Mouse (Mus musculus) left cerebral cortex, postnatal 25 days (tissue): Measurements from ENCODE around the gene Tbx15. TPM values are rescaled to one million over a fixed set of nuclear protein-coding genes. Genes with fewer than 3 reads are reported as not detected.

Source experiments
- DNase-seq, 2 experiments: peaks; one replicate each; pipeline ENCODE4 v3.0.0; 2022; ENCODE audit warnings: low spot score in 2 of 2, mixed read lengths in 1 of 2
- intact Hi-C: fragments of 180-260 bp; cut with DNase I; formaldehyde crosslinking; loops from one replicate; pipeline ENCODE4 v1.15.1; 2025
- total RNA-seq, 2 experiments: library from RNA; stranded (reverse); gene quantifications; 2 replicates each; pipeline ENCODE4 v1.2.3; 2021

The Tbx15 gene
- 1 to 10 TPM; 1.1 to 1.3 TPM for total RNA-seq

DNA sequence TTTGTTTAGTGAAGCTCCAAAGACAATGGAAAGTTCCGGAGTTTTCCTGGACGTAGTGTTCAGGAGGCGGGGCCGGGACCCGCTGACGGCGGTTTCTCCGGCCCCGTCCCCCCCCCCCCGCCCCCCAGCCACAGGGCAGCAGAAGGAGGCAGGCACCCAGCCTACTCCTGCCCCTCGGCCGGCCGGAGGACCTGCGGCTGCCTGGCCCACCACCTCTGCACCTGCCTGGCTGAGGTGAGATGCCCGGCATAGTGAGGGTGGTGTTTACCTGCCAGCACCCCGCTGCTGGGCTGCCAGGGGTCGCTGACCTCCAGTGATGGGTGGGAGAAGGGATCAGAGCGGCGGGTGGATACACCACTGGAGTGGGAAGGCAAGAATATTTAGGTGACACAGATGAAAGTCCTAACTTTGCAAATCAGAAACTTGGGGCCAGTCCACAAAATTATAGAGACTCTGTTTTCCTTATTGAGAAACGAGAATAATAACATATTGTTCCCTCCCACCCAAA, at the start of gene Tbx15:
TSS of gene Tbx15 (plus strand) at position 169 of the 508 bp plus-strand sequence.
- intact Hi-C loops: no loop called here
- no peak for DNase-seq

DNA sequence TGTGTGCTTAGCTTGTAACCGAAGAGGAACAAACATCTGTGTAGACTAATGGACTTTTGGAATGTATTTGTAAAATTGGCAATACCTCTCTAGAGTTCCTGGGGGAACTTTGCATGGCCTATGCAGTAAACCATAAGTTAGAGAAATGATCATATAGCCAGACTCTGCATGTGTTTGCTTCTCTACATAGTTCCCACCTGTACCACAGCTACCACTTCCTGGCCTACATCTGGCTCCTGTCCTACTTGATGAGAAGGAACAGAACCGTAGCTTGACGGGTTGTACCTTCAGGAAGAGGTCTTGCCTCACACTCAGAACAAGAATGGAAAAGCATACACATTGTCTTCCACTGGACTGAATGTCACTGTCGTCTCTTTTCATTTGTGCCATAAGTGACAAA, 46.6 kb upstream of the Tbx15 start:
- no peak for DNase-seq
- intact Hi-C loops: no loop called here

DNA sequence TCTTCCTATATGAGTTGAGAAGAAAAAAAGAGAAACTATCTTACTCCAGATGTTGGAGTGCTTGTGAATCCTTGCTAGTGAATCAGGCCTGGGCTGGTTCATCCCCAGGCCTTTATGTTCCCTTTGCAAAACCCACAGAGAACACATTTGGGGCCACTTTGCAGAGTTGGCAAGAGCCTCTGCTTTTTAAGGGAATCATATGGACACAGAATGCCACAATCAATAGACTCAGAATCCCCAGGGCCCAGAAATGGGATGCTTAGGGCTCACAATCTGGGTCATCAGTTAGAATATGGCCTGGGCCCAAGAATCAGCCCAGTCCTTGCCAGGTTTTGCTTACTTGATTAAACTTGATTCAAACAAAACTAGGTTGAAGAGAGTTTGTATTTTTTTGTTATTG, 36.9 kb upstream of the Tbx15 start:
- no peak for DNase-seq
- intact Hi-C loops: no loop called here

DNA sequence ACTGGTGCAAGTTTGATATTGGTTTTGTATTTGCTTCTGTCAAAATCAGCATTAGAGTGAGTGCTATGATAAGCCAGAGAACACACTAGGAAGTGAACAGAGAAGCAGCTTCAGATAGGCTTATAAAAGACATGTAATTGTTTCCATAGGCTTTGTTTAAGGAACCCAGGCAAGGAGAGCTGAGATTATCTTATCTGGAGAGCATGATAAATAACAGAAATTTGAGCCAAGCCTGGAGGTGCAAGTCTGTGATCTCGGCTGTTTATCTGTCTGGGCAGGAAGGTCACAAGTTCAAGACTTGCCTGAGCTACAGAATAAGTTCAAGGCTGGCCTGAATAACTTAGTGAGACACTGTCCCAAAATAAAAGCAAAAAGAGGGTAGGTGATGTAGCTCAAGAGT, 31.8 kb upstream of the Tbx15 start:
- intact Hi-C loops: no loop called here
- DNase-seq: no peak

DNA sequence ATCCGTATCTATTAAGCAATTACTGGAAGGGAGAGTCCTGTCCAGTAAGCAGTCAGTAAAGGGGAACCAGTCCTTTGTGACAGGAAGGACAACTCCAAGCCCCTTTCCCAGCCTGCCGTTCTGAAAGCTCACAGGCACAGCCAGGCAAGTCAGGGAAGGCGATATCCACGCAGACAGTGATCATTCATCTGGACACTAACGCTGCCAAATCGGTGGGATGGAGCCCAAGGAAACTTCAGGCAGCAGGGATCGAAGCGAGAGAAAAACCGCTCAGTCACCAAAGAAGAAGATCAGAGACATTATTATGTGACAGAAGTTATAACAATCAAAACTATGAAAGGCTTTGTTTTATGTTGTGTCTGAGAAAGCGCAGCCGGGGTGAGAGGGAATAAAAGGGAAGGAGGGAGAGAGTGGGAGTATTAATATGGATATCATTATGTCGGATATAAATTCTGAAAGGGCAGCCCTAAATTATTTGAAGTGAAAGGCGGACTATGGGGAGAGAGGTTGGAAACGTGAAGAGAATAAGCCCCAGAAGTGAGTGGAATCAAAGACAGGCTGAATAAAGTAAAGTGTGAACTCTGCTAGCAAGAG, 29.0 kb upstream of the Tbx15 start:
- intact Hi-C loops: no loop called here
- no peak for DNase-seq

DNA sequence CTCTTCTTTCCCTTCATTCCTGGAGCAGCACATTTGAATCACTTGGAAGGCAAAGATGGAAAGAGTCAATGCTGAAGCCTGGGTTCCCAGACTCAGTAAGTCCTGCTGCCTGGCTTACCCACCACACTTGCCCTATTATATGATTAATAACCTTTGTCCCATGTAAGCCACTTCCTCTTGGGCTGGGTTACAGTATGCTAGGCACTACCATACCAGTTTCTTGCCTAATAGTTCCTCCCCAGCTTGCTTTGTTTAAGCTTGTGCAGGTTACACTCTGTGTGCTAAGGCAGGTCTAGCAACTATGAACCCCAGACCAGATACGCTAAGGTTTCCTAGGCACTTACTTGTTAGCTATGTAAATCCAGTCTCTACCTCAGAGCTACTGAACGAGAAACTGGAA, 12.4 kb upstream of the Tbx15 start:
- no peak for DNase-seq
- intact Hi-C loops: no loop called here

DNA sequence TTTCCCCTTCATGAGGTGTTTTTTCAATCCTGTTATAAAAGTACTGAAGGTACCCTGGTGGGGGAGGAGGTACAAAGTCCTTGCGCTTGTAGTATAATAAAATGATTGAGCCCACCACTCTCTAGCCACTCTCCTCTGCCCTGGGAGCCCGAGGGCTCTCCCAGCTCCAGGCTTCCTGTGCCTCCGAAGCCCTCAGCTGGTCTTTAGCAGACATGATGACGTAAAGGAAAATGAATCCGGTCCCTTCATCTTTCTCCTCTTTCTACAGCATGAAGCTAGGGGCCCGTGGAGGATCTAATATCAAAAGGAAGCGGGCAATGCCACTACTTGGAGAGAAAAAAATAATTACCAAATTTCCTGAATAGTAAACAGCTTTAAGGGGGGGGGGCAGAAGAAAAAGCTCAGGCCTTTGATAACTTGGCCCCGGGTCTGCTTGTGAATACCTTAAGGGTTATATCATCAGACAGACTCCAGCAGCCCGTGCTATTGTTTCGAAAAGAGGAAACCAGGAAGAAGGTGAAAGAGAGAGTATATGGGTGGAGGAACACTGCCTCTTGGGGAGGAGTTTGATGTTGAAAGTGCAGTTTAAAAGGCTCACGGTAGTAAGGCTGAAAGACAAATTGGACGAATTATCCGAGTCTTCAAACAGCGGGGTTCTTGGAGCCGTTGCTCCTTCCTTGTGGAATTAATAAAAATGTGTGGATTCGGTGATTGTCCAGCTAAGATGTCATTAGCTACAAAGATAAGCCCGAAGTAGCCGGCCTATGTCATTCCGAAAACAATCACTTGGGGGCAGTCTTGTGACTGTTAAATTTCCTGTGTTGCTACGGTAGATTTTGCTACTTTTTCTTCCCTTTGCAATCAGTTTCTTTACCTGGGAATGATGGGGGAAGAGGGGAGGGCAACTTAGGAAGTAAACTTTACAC, 6.5 kb upstream of the Tbx15 start:
- intact Hi-C loops: loop anchor here (2.0 to 10.0 kb wide), 2 partner anchors 319 to 705 kb away; no protein-coding TSS in a partner anchor
- DNase-seq: peak in 1 of 2 experiments; percentile 43

DNA sequence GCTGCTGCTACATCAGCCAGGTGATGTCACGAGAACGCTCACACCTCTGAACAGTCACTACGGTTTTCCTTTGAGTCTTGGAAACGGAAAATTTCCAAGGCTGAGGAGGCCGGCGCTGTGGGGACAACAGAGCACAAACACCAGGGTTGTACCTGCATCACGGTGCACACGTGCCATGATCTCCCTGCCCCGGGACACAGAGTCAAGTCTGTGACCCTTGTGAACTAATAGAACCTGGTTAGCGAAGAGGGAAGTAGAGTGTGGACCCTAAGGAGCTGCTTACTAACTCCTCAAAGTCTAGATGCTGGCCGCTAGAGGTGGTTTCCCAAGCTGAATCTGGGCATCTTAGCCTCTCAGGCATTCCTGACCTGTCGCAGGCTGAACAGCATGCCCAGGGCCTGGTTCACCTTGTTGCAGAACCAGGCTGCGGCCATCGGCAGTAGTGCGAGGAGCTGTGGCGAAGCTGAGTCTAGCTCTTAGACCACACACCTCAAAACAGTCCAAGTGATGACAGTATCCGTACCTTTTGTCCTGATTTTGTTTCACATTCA, 5.8 kb upstream of the Tbx15 start:
- no peak for DNase-seq
- intact Hi-C loops: loop anchor here (2.0 to 10.0 kb wide), 2 partner anchors 320 to 704 kb away; no protein-coding TSS in a partner anchor

DNA sequence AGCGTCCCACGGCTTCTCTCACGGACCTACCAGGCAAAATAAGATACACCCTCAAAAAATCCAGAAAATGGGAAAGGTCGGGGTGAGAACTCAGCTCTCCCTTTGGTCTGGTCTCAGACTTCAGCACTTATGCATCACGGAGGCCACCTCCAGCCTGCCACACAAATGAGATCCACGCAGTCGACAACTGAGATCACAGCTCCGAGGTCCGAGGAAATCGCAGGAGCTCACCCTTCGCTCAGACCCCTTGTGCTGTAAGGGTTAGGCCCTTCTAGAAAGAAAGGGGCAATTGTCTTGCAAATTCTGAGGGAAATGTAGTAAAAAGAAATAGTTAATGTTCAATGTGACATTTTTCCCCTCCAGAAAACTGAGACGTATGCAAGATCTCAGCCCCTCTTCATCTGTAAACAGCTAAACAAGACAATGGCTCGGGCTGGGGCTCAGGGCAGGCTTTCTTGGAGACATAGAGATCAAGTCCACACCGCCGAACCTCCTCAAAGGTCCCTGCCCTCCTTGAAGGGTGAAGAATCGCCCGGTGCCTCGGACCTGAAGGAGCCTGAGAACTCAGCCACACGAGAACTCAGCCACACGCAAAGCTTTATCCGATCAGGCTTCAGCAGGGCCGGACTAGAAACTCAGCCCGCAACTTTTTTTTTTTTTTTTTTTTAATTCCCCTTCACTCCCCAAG, 4.9 kb upstream of the Tbx15 start:
- DNase-seq: no peak
- intact Hi-C loops: loop anchor here (2.0 to 10.0 kb wide), 2 partner anchors 320 to 704 kb away; no protein-coding TSS in a partner anchor

DNA sequence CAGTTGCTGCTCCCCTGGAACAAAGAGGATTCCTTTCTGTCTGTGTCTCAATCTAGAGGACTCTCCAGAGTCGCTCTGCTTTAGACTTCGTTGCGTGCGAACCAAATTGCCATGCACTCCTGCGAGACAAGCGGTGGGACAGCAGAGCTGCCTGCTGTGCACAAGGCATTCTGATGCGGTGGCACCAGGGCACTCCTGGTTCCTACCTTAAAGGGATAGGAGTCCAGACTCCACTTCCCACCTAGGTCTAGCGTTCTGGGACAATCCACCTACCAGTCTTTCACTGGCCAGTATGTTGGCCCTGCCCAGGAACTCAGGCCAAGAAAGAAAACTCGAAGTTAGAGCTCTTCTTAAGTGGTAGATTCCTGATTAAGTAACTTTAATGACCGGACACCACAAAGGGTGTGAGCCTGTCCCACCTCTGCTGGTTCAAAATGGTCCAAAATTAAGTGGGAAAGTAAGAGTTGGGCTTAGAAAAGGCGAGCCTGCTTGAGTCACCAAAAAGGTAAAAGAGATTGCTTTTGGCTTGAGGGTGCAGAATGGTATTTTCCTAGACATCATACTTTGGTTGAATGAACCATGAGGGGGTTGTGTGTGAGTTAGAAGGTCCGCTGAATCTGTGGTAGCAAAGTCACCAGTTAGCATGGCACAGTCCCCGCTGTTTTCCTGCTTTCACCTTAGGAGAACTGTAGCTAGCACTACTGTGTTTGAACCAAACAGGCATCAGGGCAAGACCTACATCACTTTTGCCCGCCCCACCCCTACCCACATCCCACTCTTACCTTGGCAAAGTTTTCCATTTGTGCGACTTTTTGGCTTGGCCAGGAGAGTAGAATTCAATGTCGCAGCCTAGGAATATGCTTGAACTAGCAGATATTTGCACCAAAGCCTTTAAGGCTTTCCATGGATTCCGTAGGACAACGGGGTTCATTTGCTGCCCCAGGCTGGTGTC, 4.1 kb upstream of the Tbx15 start:
- intact Hi-C loops: loop anchor here (2.0 to 10.0 kb wide), 3 partner anchors 21 to 703 kb away; no protein-coding TSS in a partner anchor
- no peak for DNase-seq

DNA sequence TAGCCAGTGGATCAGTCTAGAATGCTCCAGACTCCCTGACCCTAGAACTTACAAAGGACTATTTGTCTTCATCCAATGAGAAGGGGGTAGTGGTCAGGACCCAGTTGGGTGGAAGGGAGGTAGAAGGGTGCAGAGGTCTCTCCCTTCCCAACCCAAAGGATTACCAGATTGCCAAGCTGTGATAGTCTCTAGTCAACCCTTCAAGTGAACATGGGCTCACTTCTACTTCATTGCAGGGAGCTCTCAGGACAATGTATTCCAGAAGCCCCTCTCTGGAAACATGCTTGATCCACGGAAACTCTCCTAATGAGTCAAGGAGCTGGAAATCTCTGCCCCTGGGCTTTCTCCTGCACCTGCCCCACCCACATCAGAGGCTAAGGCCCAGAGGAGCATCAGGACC, 1.5 kb upstream of the Tbx15 start:
- intact Hi-C loops: loop anchor here (10.0 kb wide), 1 partner anchor 324 kb away; no protein-coding TSS in a partner anchor
- DNase-seq: no peak

DNA sequence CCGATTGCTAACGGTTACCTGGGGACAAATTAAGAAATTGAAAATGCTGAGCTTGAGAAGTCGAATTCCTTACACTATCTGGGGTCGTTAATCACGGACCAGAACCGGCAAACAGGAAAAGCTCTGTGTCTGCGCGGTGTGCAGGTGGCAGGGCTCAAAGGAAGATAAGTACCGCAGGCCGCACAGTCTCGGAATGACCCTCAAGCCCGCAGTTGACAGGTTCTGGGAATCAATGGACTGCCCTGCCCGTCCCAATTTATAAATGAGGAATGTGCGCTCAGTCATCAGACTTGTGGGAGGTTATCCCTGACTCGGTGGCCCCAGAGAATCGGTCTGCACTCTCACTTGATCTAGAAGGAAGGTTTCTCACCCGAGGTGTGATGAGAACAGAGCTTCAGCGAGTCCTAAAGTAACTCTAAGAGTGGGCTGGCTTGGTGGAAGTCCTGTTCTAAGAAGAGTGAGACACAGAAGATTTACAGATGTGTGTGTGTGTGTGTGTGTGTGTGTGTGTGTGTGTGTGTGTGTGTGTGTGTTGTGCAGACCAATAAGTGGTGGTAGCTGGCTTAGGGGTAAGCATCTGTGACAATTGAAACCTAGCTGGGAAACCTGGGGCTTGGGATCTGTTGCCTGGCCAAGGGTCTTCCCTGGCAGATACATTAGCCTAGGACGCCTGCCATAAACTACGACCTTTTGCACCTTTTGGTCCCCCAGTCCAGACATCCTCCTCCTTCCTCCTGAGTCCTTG, 708 bp upstream of the Tbx15 start:
- intact Hi-C loops: loop anchor here (10.0 kb wide), 1 partner anchor 325 kb away; no protein-coding TSS in a partner anchor
- DNase-seq: no peak

DNA sequence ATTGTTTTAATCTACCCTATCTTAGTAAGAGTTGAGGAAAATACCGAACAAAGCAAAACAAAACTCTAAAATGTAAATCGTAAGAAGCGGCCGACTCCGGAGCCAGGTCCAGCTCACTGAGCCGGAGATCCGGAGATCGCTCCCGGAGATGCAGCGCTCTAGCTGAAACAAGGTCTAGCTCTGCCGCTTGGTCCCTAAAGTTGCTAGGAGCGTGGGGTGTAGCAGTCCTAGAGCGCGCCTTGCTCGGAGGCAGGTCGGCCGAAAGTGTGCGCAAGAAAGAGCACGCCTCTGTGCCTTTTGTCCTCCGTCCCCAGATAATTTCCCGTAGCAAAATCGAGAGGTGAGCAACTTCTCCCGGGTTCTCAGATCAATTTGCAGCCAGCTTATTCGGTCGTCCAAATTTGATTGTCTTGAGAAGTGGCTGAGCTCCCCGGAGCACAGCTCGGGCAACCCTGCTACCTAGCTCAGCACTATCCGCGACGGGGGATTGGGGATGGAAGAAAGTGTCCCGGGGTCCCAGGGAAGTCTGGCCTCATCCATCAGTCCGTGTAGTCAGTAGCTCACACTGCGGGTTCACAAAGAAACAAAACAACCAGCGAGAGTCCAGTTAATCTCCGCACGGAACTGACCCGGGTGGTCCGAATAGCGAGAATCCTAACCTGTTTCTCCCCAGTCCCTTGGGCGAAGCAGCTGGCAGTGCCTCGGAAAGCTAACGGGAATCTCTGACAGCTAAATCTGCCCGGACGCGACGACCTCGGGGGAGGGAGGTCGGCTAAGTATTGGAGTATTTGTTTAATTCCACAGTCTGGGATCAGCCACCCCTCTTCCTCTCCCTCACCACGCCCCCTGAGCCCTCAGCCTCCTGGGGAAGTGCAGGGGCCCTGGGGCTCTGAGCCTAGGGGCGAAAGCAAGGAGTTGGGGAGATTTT, 894 bp downstream of the Tbx15 start:
- intact Hi-C loops: no loop called here
- no peak for DNase-seq

DNA sequence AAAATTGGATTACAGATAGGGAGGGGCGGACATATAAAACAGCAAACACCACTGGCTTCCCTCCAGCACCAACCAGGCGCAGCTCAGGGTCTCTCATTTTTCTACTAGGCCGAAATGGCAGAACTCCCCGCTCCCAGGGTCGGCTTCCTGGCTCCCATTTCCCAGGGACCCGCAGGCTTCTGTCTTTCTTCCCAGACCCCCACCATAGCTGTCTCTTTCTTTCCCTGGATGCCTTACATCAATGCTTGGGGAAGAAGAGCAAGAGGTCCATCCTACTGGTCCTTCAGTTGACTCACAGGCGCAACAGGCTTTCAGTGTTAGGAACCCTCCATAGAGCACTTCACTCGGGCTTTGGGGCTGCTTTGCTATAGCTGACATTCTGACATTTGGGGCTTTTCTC, 2.3 kb downstream of the Tbx15 start:
- no peak for DNase-seq
- intact Hi-C loops: no loop called here

DNA sequence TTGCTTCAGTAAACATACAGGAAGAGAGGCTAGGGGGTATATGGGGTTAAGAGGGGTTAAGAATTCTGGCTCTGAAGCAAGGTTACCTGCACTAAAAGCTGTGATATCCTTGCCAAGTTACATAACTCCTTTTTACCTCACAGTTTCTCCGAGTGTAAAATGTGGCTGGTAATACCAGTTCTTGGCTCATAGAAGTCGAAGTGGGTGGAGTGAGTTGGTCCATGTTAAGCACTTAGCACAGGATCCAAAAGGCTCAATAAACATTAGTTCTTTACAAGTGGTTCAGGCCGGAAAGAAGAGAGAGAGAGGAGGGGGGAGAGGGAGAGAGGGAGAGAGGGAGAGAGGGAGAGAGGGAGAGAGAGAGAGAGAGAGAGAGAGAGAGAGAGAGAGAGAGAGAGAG, 5.2 kb downstream of the Tbx15 start:
- no peak for DNase-seq
- intact Hi-C loops: no loop called here

DNA sequence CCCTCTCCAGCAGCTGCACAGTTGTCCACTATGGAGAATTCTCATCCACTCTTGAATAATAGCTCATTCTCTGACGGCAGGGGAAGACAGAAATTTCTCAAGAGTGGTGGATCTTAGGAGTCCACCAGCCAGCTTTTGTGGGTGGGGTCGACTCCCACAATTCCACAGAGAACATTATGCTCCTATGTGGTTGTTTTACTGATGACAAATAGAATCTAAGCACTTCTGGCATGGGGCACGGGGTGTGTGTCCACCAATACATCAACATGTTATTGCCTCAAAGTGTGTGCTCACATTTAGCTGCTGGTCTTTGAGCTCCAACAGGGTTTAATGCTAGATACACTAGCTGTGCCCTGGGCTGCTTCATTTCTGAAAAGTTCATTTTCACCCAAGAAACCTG, 6.4 kb downstream of the Tbx15 start:
- intact Hi-C loops: no loop called here
- no peak for DNase-seq

DNA sequence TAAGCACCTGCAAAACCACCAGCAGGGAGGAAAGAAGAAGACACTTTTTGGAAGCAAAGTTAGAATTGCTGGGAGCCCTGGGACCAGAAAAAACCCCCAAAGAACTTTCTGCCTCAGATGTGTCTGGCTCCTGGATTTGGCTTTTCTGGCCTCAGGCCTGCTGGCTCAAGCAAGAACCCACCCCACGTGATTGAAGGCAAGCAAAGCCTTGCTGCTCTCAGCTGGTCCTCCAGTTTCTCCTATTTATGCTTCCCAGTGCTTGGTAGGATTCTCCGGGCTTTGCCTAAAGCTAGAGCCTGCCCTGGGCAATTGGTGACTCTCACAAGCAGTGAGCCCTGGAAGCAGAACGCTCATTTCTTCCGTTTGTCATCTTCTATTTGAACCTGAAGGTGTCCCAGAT, 7.4 kb downstream of the Tbx15 start:
- no peak for DNase-seq
- intact Hi-C loops: no loop called here
